Mouse (Mus musculus): ENCODE measurements around the gene Ralgps1.

DNA sequence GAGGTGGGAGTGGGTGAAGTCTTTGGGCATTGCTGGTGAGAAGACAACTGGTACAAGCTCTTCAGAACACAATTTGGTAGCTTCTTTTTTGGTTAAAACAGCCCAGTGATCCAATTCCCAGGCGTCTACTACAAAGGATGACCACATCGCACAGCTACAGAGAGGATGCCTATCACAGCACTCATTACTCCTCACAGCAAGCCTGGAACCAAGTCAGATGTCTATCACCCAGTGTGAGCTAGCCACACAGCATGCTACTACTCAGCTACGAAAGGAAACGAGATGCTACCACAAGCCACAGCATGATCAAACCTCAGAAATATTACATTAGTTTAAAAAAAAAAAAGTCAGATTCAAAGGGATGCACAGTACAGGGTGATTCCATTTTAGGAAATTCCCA lies 29.1 kb downstream of the Ralgps1 start:
- no peak for TF ChIP-seq CTCF (IDR thresholded peaks at IDR 0.05; ENCODE audit: borderline replicate concordance, control insufficient read depth, extremely low read depth, insufficient read depth, low read length, poor library complexity)
- no peak for TF ChIP-seq POLR2A (IDR thresholded peaks at IDR 0.05; ENCODE audit: control insufficient read depth, extremely low read depth, insufficient read depth, low read length, poor library complexity)

Data from thymus, adult 2 months (tissue).